Mouse (Mus musculus) hindlimb bud, embryonic 11.5 days (tissue): ENCODE data around the gene Rufy4.

Experiments
- DNase-seq: peaks from one replicate; pipeline ENCODE4 v3.0.0-alpha.2; 2012; ENCODE audit warnings: low read depth, low spot score; ENCODE audit errors: extremely low spot score

Gene Rufy4

GRCm38 (mm10) chr1:74103654-74104353 is 21.5 kb upstream of the Rufy4 start:
- no peak for DNase-seq

DNA sequence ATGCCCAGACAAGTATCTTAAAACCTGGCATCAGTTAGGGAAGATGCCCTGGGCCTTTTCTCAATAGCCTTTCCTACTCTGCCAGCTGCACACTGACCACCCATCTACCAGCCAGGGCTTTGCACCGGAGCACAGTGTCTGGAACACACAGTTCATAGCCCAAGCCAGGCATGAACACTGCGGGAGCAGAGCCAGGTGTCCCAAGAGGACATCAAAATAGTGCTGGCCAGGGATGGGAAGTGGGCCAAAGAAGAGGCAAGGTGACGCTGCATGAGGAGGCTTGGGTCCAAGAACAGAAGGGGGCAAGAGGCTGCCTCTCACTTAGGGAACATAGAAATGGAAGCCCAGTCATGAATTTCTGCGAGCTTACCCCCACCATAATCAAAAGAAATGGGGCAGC is 19.7 kb upstream of the Rufy4 start:
- no peak for DNase-seq

DNA sequence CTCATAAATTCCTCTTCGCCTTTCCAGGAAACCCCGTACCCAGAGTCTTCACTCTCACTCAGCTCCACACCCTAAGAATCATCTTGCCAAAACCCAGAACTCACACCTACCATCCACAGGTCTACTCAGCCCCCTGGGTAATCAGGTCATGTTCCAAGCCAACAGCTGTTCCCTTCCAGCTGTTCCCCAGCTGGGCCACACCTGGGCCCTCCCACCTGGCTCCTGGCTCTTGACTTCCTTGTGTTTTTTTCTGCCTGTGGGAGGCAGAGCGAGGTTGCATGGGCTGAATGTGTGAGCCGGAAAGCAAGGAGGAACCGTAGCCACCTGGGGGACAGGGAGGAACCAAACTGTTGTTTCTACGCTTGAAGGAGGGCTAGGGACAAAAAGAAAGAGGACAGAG is 19.1 kb upstream of the Rufy4 start:
- no peak for DNase-seq

- DNase-seq, result no peak
Observed at GRCm38 (mm10) chr1:74107931-74108618, 17.3 kb upstream of the Rufy4 start.

DNA sequence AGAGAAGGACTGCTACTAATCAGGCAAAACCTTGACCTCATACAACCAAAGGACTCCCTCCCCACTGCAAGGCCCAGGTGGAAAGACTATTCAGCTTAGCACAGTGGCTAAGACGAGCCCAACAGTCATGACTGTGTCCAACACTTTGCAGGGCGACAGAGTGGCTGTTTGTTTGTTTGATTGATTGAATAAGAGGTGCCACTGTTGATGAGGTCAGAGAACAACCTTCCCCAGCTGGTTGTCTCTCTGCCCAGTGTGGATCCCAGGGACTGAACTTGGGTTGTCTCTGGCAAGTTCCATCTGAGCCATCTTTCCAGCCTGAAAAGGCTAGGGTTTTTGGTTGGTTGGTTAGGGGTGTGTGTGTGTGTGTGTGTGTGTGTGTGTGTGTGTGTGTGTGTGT is 15.7 kb upstream of the Rufy4 start:
- no peak for DNase-seq

- no peak for DNase-seq
Observed at GRCm38 (mm10) chr1:74110932-74111695, 14.2 kb upstream of the Rufy4 start.

DNA sequence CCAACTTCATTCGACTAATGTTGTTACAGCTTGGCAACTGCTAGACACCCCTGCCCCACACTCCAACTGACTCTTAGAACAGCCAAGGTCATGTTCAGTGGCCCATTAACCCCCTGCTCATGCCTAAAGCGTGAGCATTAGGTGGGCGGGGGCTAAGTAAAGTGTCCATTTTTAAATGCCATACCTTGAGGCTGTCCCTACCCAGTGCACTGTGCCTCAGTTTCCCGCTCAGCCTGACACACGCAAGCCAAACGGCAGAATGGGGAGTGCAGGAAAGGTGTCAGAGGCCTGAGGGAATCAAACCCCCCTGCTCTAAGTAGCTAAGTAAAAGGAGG is 13.7 kb upstream of the Rufy4 start:
- DNase-seq, result no peak

DNA sequence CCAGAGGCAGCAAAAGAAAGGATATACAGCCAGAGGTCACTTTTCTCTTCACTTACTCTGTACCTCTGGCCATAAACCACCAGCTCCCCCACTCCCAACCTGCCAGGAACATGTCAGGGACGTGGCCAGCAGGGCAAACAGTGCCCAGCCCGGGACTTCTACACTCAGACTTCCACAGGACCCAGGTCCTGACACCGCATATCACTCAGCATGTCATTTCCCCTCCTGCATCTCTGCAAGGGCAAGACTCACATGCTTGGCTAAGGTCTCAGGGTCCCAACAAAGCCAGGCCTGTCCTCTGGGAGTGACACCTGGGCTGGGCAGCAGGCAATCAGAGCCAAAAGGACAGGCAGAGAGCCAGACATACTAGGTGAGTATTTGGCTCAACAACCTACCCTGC is 12.3 kb upstream of the Rufy4 start:
- no peak for DNase-seq

- DNase-seq, result no peak
Observed at GRCm38 (mm10) chr1:74117876-74118275, 7.5 kb upstream of the Rufy4 start.

DNA sequence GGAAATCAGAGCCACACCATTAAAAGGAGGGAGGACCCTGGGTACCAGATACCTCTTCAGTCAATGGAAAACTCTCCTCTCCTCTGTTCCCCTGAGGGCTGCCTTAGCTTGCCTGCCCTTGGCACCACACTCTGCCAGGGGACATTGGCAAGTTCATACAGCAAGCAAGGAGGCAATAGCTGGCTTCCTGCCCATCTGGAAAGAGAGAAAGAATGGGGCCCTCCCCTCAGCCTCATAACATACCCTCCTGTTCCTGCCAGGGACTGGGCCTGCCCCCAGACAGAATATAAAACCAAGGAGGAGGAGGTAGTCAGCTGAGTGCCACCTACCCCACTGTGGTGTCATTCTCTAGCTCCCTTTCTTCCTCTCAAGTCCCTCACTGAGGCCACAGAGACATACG is 6.2 kb upstream of the Rufy4 start:
- no peak for DNase-seq

DNA sequence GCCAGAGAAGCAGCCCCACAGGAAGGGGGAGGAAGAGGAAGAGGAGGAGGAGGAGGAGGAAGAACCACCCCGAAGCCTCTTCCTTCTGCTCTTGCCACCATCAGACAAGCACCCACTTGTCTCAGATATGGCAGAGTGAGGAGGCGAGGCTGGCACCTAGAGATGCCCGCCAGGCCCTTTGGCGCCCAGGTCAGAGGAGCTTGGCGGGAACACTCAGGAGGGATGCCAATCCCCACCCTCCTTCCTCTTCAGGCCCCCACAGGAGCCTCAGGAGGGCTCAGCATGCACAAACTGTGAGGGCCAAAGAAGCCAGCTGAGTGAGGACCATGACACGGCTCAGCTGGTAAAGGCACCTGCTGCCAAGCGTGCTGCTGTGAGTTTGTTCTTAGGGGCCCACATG is 4.2 kb upstream of the Rufy4 start:
- no peak for DNase-seq

DNA sequence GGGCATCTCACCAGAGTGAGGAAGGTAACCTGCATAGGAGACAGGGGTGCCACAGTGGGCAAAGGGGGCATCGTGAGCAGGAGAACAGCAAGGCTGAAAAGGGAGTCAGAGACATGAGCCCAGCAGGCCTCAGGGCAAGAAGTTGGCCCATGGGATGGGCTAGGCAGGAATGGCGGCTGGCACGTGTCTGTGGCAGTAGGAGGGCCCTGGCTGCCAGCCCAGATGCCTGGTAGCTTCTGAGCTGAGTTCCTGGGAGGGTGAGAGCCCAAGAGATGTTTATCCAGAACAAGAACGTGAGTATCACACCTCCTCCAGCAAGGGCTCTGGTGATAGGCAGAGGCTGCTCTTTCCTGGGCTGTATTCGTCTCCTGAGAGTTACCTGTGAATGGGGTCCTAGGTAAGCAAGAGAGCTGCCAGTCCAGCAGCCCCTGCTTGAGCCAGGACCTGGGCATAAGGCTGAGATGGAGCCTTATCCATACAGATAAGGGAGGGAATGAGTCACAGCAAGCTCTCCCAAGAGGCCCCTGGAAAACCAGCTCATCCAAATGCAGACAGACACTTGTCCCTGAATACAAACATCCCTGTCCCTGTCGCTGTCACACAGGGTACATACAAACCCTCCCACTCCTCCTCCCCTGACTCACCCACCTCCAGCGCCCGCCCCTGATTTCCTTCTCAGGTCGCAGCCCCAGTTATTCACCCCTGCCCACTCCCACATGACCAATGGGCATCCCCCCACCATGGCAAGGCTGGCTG is 3.3 kb upstream of the Rufy4 start:
- no peak for DNase-seq

DNA sequence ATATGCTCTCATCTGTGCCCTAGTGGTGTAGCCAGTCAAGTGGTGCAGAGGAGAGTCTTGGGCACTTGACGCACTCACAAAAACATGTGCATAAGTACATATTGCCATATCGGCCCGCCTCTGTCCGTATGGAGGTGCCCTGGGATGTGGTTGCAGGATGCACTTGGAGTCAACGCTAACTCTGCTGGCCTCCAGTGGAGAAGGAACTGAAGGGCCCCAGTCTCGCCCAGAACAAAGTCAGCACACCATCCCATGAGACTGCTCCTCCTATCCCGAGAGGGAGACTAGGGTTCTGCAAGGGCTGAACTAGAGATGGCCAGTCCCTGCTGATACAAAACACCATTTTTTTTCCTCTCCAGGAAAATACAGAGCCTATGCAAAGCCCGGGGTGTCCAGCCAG is 2.1 kb upstream of the Rufy4 start:
- DNase-seq, result no peak

- no peak for DNase-seq
Observed at GRCm38 (mm10) chr1:74124021-74124981, 1.0 kb upstream of the Rufy4 start, which contains the start of gene Tns1. Gene Tns1, minus strand, starts transcription at chr1:74124449.

DNA sequence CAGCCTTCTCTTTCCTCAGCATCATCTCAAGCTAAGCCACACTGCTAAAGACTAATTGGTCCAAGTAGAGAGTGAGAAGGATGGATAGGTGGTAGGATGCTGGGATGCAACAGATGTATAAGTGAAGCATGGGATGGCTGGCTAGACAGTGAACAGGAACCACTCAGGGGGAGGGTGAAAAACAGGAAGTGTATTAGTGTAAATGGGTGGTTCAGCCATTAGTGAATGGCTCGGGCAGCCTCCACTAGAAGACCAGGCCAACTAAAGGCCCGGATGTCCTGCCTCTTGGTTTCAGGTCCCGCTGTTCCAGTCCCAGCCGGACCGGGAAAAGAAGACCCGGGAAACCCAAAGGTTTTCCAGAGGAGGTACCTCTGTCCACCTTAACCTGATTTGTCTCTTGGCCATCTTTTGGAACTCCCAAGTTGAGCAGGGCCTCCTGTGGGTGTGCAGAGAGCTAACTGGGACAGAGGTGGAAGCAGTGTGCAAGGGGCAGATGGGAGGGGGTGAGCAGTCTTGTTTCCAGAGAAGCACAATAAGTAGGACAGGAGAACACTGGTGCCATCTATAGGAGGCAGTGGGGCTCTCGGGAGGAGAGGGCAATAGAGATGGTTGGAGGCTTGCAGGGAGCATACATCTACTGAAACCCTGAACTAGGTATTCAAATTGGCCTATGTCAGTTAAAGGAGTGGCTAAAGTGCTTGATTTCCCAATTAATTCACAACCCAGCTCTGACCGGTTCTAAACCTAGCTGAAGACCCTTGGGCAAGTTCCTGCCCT is 5.7 kb downstream of the Rufy4 start:
- DNase-seq, result no peak

DNA sequence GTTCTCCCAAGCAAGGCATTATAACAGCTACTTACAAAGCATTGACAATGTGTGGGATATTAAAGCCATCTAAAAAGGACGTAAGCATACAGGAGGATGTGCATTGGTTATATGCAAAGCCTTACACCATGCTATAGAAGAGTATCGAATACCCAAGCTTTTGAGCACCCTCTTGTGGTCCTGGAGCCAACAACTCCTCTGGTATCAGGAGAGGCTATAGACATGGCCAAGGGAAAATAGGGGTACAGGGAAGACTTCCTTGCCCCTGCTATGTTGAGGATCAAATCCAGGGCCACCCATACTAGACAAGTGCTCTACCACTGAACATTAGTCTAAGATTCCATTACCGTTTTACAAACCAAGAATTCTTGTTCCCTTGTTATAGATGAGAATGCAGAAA is 6.7 kb downstream of the Rufy4 start:
- DNase-seq, result no peak

GRCm38 (mm10) chr1:74133954-74134353 is 8.6 kb downstream of the Rufy4 start:
- DNase-seq, result no peak

- DNase-seq, result no peak
Observed at GRCm38 (mm10) chr1:74135326-74135950, 10.1 kb downstream of the Rufy4 start.

GRCm38 (mm10) chr1:74139415-74139814 is 14.1 kb downstream of the Rufy4 start:
- no peak for DNase-seq
